Mouse (Mus musculus): ENCODE data around the gene Rbfox1. TPM values are rescaled to one million over a fixed set of nuclear protein-coding genes. Genes with fewer than 3 reads are reported as not detected.

The Rbfox1 gene
- total and polyA plus RNA-seq, 3 experiments, result not detected

- no peaks in the 10 kb centered on the region for H3K36me3 ChIP-seq (ENCODE audit: control insufficient read depth in 1 of 2, insufficient read depth in 2 of 2, low read length in 2 of 2)
- DNase-seq (ENCODE audit: low read depth, low spot score), result no peak
- no peak overlapping the region for H3K27ac ChIP-seq (ENCODE audit: control insufficient read depth, low read depth, low read length)
- no peaks in the 10 kb centered on the region for H3K79me2 ChIP-seq (ENCODE audit: control insufficient read depth, insufficient read depth, low read length, poor library complexity)
- H3K4me3 ChIP-seq (ENCODE audit: control insufficient read depth in 1 of 2, insufficient read depth in 1 of 2, low read depth in 2 of 2, low read length in 2 of 2), result no peak overlapping the region
- no peaks in the 10 kb centered on the region for H3K9me3 ChIP-seq (replicated peaks; ENCODE audit: insufficient read depth, low read length)
- TF ChIP-seq MAFK (IDR thresholded peaks at IDR 0.05; ENCODE audit: borderline replicate concordance, low read depth, low read length) (no peak), MAZ (IDR thresholded peaks at IDR 0.05; ENCODE audit: low read depth, low read length) (no peak), ELF1 (IDR thresholded peaks at IDR 0.05; ENCODE audit: low read depth, low read length) (no peak), SMC3 (IDR thresholded peaks at IDR 0.05; ENCODE audit: low read depth, low read length) (no peak), MYB (IDR thresholded peaks at IDR 0.05; ENCODE audit: low read depth, low read length) (no peak), USF1 (IDR thresholded peaks at IDR 0.05; ENCODE audit: low read depth, low read length) (no peak), ZC3H11A (IDR thresholded peaks at IDR 0.05; ENCODE audit: low read depth, low read length) (no peak), MAX (IDR thresholded peaks at IDR 0.05; ENCODE audit: low read length) (no peak)
- no peaks in the 10 kb centered on the region for H3K4me1 ChIP-seq (ENCODE audit: control insufficient read depth in 1 of 2, insufficient read depth in 2 of 2, low read length in 2 of 2)
- H3K27me3 ChIP-seq (ENCODE audit: control insufficient read depth in 1 of 2, insufficient read depth in 2 of 2, low read length in 2 of 2), result no peaks in the 10 kb centered on the region
- H3K9ac ChIP-seq (ENCODE audit: control insufficient read depth, low read depth, low read length, poor library complexity, severe bottlenecking), result no peak overlapping the region
These were observed 327.8 kb downstream of the Rbfox1 start for GRCm38 (mm10) chr16:6212916-6213315.

DNA sequence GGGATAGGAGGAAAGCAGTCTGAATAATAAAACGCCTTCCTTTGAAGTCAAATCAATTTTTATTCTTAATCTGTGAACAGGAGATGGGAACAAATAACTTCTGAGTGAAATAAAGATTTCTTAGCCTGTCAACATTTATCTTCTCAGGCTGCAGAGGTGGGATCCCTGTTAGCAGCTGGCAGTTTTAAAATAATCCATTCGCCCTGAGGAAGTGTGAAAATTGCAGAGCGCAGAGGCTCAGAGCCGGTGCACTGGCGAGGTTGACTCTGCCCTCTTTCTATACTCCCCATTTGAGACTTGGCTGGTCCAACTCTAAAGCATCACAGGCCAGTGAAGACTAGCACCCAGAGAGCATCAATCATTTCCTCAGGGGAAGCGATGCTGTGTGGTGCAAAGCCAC, 342.3 kb downstream of the Rbfox1 start:
- Histone ChIP-seq H3K4me1 (ENCODE audit: control insufficient read depth in 1 of 2, insufficient read depth in 2 of 2, low read length in 2 of 2) (no peaks in the 10 kb centered on the region), H3K27me3 (ENCODE audit: control insufficient read depth in 1 of 2, insufficient read depth in 2 of 2, low read length in 2 of 2) (no peaks in the 10 kb centered on the region), H3K9ac (ENCODE audit: control insufficient read depth, low read depth, low read length, poor library complexity, severe bottlenecking) (no peak overlapping the region), H3K36me3 (ENCODE audit: control insufficient read depth in 1 of 2, insufficient read depth in 2 of 2, low read length in 2 of 2) (no peaks in the 10 kb centered on the region), H3K9me3 (replicated peaks; ENCODE audit: insufficient read depth, low read length) (no peaks in the 10 kb centered on the region), H3K27ac (ENCODE audit: control insufficient read depth, low read depth, low read length) (no peak overlapping the region), H3K4me3 (ENCODE audit: control insufficient read depth in 1 of 2, insufficient read depth in 1 of 2, low read depth in 2 of 2, low read length in 2 of 2) (no peak overlapping the region), H3K79me2 (ENCODE audit: control insufficient read depth, insufficient read depth, low read length, poor library complexity) (no peaks in the 10 kb centered on the region)
- no peak for DNase-seq (ENCODE audit: low read depth, low spot score)
- no peak for TF ChIP-seq POLR2AphosphoS2 (IDR thresholded peaks at IDR 0.05; ENCODE audit: low read length)

GRCm38 (mm10) chr16:6232966-6233365, 347.8 kb downstream of the Rbfox1 start:
- no peaks in the 10 kb centered on the region for H3K4me1 ChIP-seq (ENCODE audit: control insufficient read depth in 1 of 2, insufficient read depth in 2 of 2, low read length in 2 of 2)
- no peaks in the 10 kb centered on the region for H3K79me2 ChIP-seq (ENCODE audit: control insufficient read depth, insufficient read depth, low read length, poor library complexity)
- no peak overlapping the region for H3K27ac ChIP-seq (ENCODE audit: control insufficient read depth, low read depth, low read length)
- no peaks in the 10 kb centered on the region for H3K27me3 ChIP-seq (ENCODE audit: control insufficient read depth in 1 of 2, insufficient read depth in 2 of 2, low read length in 2 of 2)
- no peak for DNase-seq (ENCODE audit: low read depth, low spot score)
- H3K36me3 ChIP-seq (ENCODE audit: control insufficient read depth in 1 of 2, insufficient read depth in 2 of 2, low read length in 2 of 2), result no peaks in the 10 kb centered on the region
- TF ChIP-seq MEF2A (IDR thresholded peaks at IDR 0.05; ENCODE audit: extremely low read depth, insufficient replicate concordance, low read depth, low read length, poor library complexity, severe bottlenecking), result no peak
- no peak for TF ChIP-seq SIN3A (IDR thresholded peaks at IDR 0.05; ENCODE audit: low read length)
- no peak for TF ChIP-seq POLR2A (IDR thresholded peaks at IDR 0.05; ENCODE audit: control insufficient read depth in 1 of 2, insufficient read depth in 1 of 2, low read depth in 1 of 2, low read length in 2 of 2, poor library complexity in 1 of 2)
- TF ChIP-seq TBP (IDR thresholded peaks at IDR 0.05; ENCODE audit: low read depth, low read length), result no peak
- no peak for TF ChIP-seq ZKSCAN1 (IDR thresholded peaks at IDR 0.05; ENCODE audit: low read depth, low read length)
- no peak for TF ChIP-seq CTCF (IDR thresholded peaks at IDR 0.05 in 2 of 3, conservative IDR thresholded peaks at IDR 0.05 in 1 of 3; ENCODE audit: control insufficient read depth in 1 of 3, insufficient read depth in 1 of 3, low read depth in 2 of 3, low read length in 3 of 3, poor library complexity in 1 of 3, severe bottlenecking in 1 of 3)
- H3K9me3 ChIP-seq (replicated peaks; ENCODE audit: insufficient read depth, low read length), result no peaks in the 10 kb centered on the region
- no peak overlapping the region for H3K9ac ChIP-seq (ENCODE audit: control insufficient read depth, low read depth, low read length, poor library complexity, severe bottlenecking)
- no peak overlapping the region for H3K4me3 ChIP-seq (ENCODE audit: control insufficient read depth in 1 of 2, insufficient read depth in 1 of 2, low read depth in 2 of 2, low read length in 2 of 2)
